Mouse (Mus musculus) heart, postnatal 14 days (tissue): ENCODE measurements around the gene Slc35e4. TPM values are rescaled to one million over a fixed set of nuclear protein-coding genes. Genes with fewer than 3 reads are reported as not detected.
A peak's percentile ranks its signal among the peaks of the same experiment; 100 is the strongest.

Experiments
- DNase-seq, 2 experiments: peaks; one replicate each; pipeline ENCODE4 v3.0.0; 2021 to 2022
- intact Hi-C: fragments of 180-260 bp; cut with DNase I; formaldehyde crosslinking; loops from one replicate; pipeline ENCODE4 v1.15.1; 2025
- total RNA-seq, 2 experiments: library from RNA; stranded (reverse); gene quantifications; 2 replicates each; pipeline ENCODE4 v1.2.3; 2021

The Slc35e4 gene
- total RNA-seq, 2 experiments from 2014 or later = 4.9 to 5.6 TPM

DNA sequence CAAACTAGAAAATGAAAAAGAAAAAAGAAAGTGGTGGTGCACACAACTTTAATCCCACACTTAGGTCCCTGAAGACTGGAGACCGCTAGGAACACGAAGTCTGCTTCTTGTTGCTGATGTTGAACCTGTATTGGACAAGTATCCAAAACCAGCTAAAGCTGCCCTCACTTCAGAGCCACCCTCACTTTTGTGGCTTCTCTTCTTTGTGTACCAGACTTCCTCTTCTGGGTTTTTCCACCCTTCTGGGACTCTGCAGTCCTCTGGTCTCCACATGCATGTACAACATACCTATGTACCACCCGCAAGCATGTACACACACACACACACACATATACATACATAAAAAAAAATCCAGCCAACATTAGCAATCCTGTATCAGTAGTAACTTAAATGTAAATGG, 30.8 kb downstream of the Slc35e4 start:
- DNase-seq = no peak
- intact Hi-C loops = no loop called here

DNA sequence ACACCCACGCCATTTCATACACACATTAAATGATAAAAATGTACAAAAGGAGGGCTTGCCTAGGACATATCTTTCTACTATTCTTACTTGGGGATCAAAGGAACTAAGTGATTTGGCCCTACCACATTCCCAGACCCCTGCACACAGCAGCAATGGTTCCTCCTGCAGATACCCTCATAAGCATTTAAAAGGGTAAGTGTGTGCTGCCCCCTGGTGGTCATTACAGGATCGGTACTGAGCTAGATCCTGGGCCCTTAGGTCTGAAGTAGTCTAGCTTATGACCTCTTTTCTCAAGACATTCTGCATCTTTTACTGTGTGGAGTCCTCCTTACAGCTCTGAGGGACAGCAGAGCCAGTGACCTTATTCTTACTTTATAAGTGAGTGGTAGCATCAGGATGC, 34.6 kb downstream of the Slc35e4 start:
- intact Hi-C loops = loop anchor here (1.0 to 5.0 kb wide), 3 partner anchors 35 to 168 kb away; partner anchors contain the start of gene Slc35e4
- DNase-seq = peak; percentile 63 to 80

DNA sequence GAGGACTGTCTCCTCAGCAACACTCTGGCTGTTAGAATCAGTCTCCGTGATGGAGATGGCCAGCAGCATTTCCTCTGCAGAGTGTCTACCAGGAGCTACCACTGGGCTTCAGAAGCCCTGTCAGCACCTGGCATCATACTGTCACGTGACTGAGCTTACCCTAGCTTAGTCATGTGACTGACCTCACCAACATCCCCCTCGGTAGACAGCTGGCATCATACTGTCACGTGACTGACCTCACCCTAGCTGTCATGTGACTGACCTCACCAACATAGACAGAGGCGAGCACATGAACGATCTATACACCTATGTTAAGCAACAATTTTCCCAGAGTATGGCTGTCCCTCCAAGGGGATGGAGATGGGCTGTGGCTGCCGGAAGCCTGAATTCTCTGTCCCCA, 35.8 kb downstream of the Slc35e4 start:
- intact Hi-C loops = loop anchor here (5.0 kb wide), 1 partner anchor 166 kb away; no protein-coding TSS in a partner anchor
- DNase-seq = no peak

DNA sequence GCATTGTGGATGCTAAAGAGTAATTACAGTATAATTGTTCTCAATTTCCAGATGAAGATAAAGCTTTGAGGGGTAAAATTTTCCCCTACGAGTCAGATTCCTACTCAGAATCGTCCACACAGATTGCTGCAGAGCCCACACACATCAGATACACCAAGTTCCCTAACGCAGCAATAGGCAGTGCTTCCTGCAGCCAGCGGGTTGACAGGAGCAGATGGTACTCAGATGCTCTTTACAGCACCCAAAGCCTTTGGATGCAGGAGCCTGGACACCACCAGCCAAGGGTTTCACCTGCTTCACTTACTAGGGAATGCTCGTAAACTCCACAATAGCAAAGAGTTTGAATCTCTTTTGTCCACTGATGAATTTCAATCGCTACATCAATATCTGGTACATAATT, 38.0 kb downstream of the Slc35e4 start:
- intact Hi-C loops = loop anchor here (5.0 kb wide), 1 partner anchor 164 kb away; no protein-coding TSS in a partner anchor
- no peak for DNase-seq

DNA sequence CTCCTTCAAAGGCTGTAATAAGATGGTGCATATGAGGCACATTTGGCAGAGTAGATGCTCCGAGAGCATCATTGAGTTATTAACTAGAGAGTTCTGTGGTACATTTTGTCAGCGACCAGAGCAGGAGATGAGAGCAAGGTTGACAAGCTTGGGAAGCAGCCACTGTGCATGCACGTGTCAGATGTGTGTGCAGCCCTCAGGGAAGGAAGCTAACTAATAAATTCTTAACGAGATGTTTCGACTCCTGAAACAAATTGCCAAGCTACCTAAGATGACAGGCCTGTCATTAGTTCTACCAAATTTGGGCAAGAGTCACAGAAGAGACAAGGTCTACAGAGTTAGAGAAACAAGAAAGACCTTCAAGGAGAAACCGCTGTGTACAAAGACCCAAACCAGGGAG, 50.1 kb downstream of the Slc35e4 start:
- DNase-seq = no peak
- intact Hi-C loops = loop anchor here (5.0 kb wide), 1 partner anchor 37 kb away; no protein-coding TSS in a partner anchor

DNA sequence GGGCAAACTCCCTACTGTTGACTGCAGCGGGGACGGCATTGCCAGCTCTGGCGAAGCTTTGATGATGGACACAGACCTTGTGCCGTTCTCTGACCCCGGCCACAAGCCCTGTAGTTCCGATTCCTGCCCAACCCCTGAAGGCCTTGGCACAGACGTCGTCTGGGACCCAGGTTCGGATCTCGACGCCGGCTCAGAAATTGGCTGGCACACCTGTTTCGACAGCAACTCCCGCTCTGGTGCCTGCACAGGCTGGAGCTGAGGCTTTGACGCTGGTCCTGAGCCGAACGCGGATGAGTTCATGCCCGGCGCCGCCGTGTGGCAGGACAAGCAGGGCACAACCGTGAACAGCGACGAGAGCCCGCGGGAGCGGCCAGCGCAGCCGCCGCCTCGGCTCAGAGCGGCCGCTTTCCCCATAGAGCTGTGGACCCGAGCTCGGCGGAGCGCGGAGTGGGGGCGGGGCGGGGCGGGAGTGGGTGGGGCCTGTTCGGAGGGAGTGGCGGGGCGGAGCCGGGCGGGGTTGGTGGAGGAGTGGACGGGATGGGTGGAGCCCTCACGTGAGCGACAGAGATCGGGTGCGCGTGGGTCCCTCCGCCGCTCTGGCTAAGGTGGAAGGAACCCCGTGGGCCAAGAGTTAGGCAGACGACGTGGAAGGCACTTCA, 50.9 kb downstream of the Slc35e4 start, which contains the start of gene Osbp2:
Gene Osbp2 (minus strand): TSS at position 450 of the 659 bp plus-strand sequence.
- DNase-seq = peak; percentile 69
- intact Hi-C loops = loop anchor here (5.0 kb wide), 1 partner anchor 36 kb away; no protein-coding TSS in a partner anchor

DNA sequence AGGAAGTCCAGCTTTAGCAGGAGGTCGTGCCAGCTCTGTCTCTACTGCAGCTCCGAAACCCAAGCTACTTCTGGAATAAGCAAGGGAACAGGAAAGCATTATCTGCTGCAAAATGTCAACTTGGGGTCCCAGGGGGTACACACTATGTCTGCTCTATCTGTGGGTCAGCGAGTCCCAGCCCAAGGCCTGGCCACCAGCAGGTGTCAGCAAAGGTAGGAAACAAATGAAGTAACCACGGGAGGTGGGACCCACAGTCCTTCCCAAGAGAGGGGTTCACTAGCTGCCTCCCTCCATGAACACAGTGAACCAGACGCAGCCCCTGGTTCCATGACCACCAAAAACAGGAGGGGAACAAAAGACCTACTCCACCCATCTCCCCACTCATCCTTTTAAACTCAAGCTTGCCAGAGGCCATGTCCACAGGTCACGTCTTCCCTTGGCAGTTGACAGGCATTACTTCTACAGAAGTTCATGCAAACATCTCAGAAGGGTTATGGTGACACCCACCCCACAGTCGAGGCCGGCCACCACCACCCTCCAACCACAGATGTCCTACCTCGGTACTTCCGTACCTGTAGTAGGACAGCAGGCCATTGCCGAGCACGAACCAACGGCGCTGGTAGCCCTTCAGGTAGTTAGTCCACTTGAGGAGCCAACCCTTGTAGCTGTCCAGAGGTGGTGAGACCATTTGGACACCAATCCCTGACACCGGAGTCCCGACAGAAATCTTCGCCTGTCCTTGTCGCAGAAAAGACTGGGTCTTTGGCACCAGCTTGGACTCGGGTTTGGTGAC, 51.6 kb downstream of the Slc35e4 start:
- no peak for DNase-seq
- intact Hi-C loops = loop anchor here (5.0 kb wide), 1 partner anchor 36 kb away; no protein-coding TSS in a partner anchor

DNA sequence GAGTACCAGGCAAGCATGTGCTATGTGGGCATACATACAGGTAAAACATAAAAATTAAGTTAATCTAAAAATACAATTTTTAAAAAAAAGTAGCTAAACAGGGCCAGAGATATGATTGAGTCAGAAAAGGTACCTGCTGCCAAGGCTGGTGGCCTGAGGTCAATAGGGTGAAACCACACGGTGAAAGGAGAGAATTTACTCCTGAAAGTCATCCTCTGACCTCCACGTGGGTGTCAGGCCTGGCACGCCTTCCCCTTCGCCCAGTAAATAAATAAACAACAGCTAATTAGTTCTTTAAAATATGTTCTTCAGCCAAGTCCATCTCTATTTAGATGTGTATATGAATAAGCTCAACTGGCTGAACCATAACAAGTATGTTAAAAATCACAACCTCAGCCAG, 54.1 kb downstream of the Slc35e4 start:
- intact Hi-C loops = loop anchor here (5.0 kb wide), 1 partner anchor 33 kb away; no protein-coding TSS in a partner anchor

DNA sequence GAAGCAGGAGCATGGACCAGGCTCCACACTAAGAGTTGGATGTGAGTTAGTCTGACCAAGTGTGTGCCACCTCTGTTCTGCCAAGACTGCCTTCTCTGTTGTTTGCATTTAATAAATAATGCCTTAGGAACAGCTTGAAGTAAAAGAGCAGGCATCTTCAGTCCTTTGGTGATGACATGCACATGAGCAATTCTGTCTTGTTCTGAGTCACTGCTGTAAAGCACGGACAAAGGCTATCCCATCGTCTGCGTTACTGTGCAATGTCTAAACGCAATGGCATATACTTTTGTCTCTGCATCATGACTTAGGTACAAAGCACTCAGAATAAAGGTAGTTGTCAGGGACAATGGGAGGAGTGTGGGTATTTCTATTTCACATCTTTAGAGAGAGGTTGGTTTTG, 54.7 kb downstream of the Slc35e4 start:
- intact Hi-C loops = loop anchor here (5.0 kb wide), 1 partner anchor 32 kb away; no protein-coding TSS in a partner anchor

More for the DNA sequence above, 54.1 kb downstream of the Slc35e4 start:
- no peak for DNase-seq

DNA sequence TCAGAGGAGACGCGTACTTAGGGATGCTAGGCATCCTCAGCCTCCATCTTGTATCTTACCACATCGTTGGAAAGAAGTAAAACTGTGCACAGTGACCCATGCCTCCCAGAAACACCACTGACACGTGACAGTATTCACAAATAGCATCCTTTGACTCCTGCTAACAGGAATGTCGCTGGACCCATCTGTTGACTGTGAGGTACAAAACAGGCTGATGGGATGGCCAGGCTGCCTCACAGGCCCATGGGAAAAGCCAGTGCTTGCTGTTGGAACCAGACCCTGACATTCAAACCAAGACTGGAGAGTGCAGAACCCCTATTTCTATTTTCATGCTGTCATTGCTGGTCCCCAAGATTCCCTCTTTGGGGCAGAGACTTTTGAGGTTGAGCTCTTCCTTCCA, 56.6 kb downstream of the Slc35e4 start:
- intact Hi-C loops = no loop called here
- DNase-seq = no peak

More for the DNA sequence above, 54.7 kb downstream of the Slc35e4 start:
- DNase-seq = no peak

Other genes starting within 250 kb of the Slc35e4 start
- 1 to 10 TPM; 6.7 to 8.5 TPM for gene Osbp2, start 50.8 kb downstream of the Slc35e4 start, total RNA-seq
- gene 4921536K21Rik, start 19.6 kb downstream of the Slc35e4 start, total RNA-seq = under 1 TPM; 0.74 to 0.90 TPM
- gene Dusp18, start 19.4 kb downstream of the Slc35e4 start, total RNA-seq = 10 to 100 TPM; 38.2 to 44.4 TPM
- gene Tcn2, start 17.5 kb upstream of the Slc35e4 start, total RNA-seq = 10 to 100 TPM; 44.5 to 54.0 TPM
- gene Pes1, start 49.3 kb upstream of the Slc35e4 start, total RNA-seq = 10 to 100 TPM; 26.2 to 27.8 TPM
- not detected for gene 4930556J24Rik, start 62.1 kb upstream of the Slc35e4 start, total RNA-seq
- gene Gal3st1, start 69.0 kb upstream of the Slc35e4 start, total RNA-seq = under 1 TPM; 0.32 to 0.33 TPM
- under 1 TPM; 0.20 to 0.50 TPM for gene Sec14l4, start 116.8 kb upstream of the Slc35e4 start, total RNA-seq
- 1 to 10 TPM in 1 of 2 experiments, not detected in 1; 6.0 TPM for gene Sec14l3, start 150.2 kb upstream of the Slc35e4 start, total RNA-seq
- 100 to 1,000 TPM; 108 to 124 TPM for gene Mtfp1, start 180.8 kb upstream of the Slc35e4 start, total RNA-seq
- gene Sec14l2, start 208.8 kb upstream of the Slc35e4 start, total RNA-seq = 1 to 10 TPM; 1.2 TPM
- gene Rnf215, start 220.5 kb upstream of the Slc35e4 start, total RNA-seq = 10 to 100 TPM; 14.2 to 20.6 TPM
- 1 to 10 TPM; 5.6 to 7.4 TPM for gene Ccdc157, start 245.6 kb upstream of the Slc35e4 start, total RNA-seq
- 10 to 100 TPM; 38.4 to 46.7 TPM for gene Sf3a1, start 245.7 kb upstream of the Slc35e4 start, total RNA-seq